Mouse (Mus musculus) embryonic fibroblast, embryonic 13.5 days (primary cell): Measurements from ENCODE around the gene Parp6.

Experiments
- CTCF ChIP-seq: IDR thresholded peaks from 2 replicates; pipeline ENCODE4 v1.5.1; 2011; ENCODE audit warnings: mild to moderate bottlenecking, control low read depth, low read length, moderate library complexity, borderline replicate concordance; ENCODE audit not compliant: insufficient read depth
- POLR2A ChIP-seq: IDR thresholded peaks from 2 replicates; pipeline ENCODE4 v1.6.1; 2011; ENCODE audit warnings: low read depth, mild to moderate bottlenecking, control low read depth, low read length, moderate library complexity

DNA sequence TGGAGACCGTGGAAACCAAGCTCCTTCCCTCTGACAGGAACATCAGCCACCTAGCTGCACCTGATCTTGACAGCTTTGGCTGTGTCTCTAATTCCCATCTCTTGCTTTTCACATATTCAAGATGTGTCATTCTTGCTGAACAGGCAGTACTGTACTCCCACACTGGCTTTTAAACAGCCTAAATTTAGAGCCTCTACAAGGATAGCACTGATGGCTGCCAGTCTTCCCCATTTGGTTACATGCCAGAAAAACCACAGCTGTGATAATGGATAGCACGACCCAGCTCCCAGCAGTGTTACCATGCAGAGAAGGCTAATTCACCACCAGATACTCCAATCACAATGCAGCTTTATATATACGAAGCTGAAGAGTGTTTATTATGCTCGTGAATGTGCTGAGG, 50.2 kb downstream of the Parp6 start:
- TF ChIP-seq CTCF (no peak), POLR2A (no peak)
